20 mouse cellular contexts compared by ENCODE assay signal in genomic region chr1:171234538-171234937, GRCm38 (mm10). TPM values are rescaled to one million over a fixed set of nuclear protein-coding genes. Genes with fewer than 3 reads are reported as not detected.
DNase-seq lines count a peak whose midpoint lies in the region; ATAC-seq and TF ChIP-seq lines count a peak whose summit lies in the region.
"Had no signal": no experiment of that assay in that cellular context is flagged by ENCODE, and none has a peak within 500 bp of the region (broad histone marks: within the 10 kb centered on the region; RNA-seq: fewer than 3 reads in every experiment).

No protein-coding gene starts in this region.

- WGBS in heart, embryonic 16.5 days = 93% methylated on average over 4 of the region's 4 CpGs
- 54% methylated on average over 4 of the region's 4 CpGs for WGBS in macrophage (ENCODE audit: missing documents)
- 92% methylated on average over 4 of the region's 4 CpGs for WGBS in embryonic facial prominence, embryonic 10.5 days

- H3K4me2 ChIP-seq in heart, embryonic 16.5 days (ENCODE audit: low read depth, low read length) = no peak overlapping the region
- H3K4me2 ChIP-seq: embryonic facial prominence, embryonic 15.5 days; heart, embryonic 15.5 days; midbrain, embryonic 13.5 days; neural tube, embryonic 13.5 days had no signal

- H3K27me3 ChIP-seq in heart, embryonic 16.5 days (ENCODE audit: control insufficient read depth, insufficient read depth, low read length) = no peaks in the 10 kb centered on the region
- H3K27me3 ChIP-seq in MEL (ENCODE audit: control insufficient read depth in 1 of 2, insufficient read depth in 2 of 2, low read length in 2 of 2) = no peaks in the 10 kb centered on the region
- H3K27me3 ChIP-seq in embryonic facial prominence, embryonic 10.5 days (replicated peaks; ENCODE audit: low read depth, poor library complexity, severe bottlenecking) = no peaks in the 10 kb centered on the region
- H3K27me3 ChIP-seq: embryonic facial prominence, embryonic 15.5 days; heart, embryonic 15.5 days; midbrain, embryonic 13.5 days; neural tube, embryonic 13.5 days had no signal

- H3K9ac ChIP-seq in heart, embryonic 16.5 days (ENCODE audit: low read length) = no peak overlapping the region
- no peak overlapping the region for H3K9ac ChIP-seq in MEL (ENCODE audit: control insufficient read depth, low read depth, low read length, poor library complexity, severe bottlenecking)
- H3K9ac ChIP-seq: embryonic facial prominence, embryonic 15.5 days; forebrain, postnatal 0 days; heart, embryonic 15.5 days; midbrain, embryonic 13.5 days; neural tube, embryonic 13.5 days had no signal

- TF ChIP-seq RAD21 in MEL (IDR thresholded peaks at IDR 0.05; ENCODE audit: low read depth, low read length) = no peak

- H3K4me3 ChIP-seq in heart, embryonic 16.5 days (ENCODE audit: low read length) = no peak overlapping the region
- H3K4me3 ChIP-seq in MEL (ENCODE audit: control insufficient read depth in 1 of 2, insufficient read depth in 1 of 2, low read depth in 2 of 2, low read length in 2 of 2) (no peak overlapping the region), macrophage (ENCODE audit: inconsistent target) (peak overlapping the region; percentile 99; the same call in 1 of the 2 replicates)
- no peak overlapping the region for H3K4me3 ChIP-seq in embryonic facial prominence, embryonic 10.5 days
- no peak overlapping the region for H3K4me3 ChIP-seq in left cerebral cortex, adult 2 months
- H3K4me3 ChIP-seq: embryonic facial prominence, embryonic 15.5 days; midbrain, embryonic 13.5 days; neural tube, embryonic 13.5 days had no signal

- no peak for TF ChIP-seq POLR2A in MEL (IDR thresholded peaks at IDR 0.05; ENCODE audit: control insufficient read depth in 1 of 2, insufficient read depth in 1 of 2, low read depth in 1 of 2, low read length in 2 of 2, poor library complexity in 1 of 2)

- peaks cover 52% of the 10 kb centered on the region for H3K36me3 ChIP-seq in heart, embryonic 16.5 days (ENCODE audit: control insufficient read depth, insufficient read depth)
- H3K36me3 ChIP-seq in MEL (ENCODE audit: control insufficient read depth in 1 of 2, insufficient read depth in 2 of 2, low read length in 2 of 2) = peaks cover 5 to 17% of the 10 kb centered on the region in 2 experiments; a peak in 3 of 4 replicates
- peaks cover 47% of the 10 kb centered on the region for H3K36me3 ChIP-seq in macrophage (ENCODE audit: inconsistent target)
- H3K36me3 ChIP-seq in embryonic facial prominence, embryonic 10.5 days (replicated peaks) = peaks cover 65% of the 10 kb centered on the region

- TF ChIP-seq CTCF in MEL (IDR thresholded peaks at IDR 0.05 in 2 of 3, conservative IDR thresholded peaks at IDR 0.05 in 1 of 3; ENCODE audit: control insufficient read depth in 1 of 3, insufficient read depth in 1 of 3, low read depth in 2 of 3, low read length in 3 of 3, poor library complexity in 1 of 3, severe bottlenecking in 1 of 3) = no peak
- TF ChIP-seq CTCF in left cerebral cortex, adult 2 months (IDR thresholded peaks at IDR 0.05) = no peak

- peaks cover 8% of the 10 kb centered on the region for H3K4me1 ChIP-seq in heart, embryonic 16.5 days (ENCODE audit: control insufficient read depth, insufficient read depth, low read length)
- H3K4me1 ChIP-seq in MEL (ENCODE audit: control insufficient read depth in 1 of 2, insufficient read depth in 2 of 2, low read length in 2 of 2) = peaks cover 0 to 10% of the 10 kb centered on the region in 2 experiments; a peak in 2 of 4 replicates
- H3K4me1 ChIP-seq in embryonic facial prominence, embryonic 10.5 days = peaks cover 28% of the 10 kb centered on the region
- H3K4me1 ChIP-seq: midbrain, embryonic 13.5 days; neural tube, embryonic 13.5 days had no signal

- peak in 1 of 2 experiments; percentile 52; a peak in 2 of 4 replicates for TF ChIP-seq EP300 in MEL (IDR thresholded peaks at IDR 0.05; ENCODE audit: low read depth in 1 of 2, low read length in 2 of 2)

- DNase-seq in heart, adult 11 months = no peak
- DNase-seq in MEL (ENCODE audit: low read depth, low spot score) = peak; percentile 54
- no peak for DNase-seq in embryonic facial prominence, embryonic 10.5 days (ENCODE audit: low spot score)
- DNase-seq in left cerebral cortex, adult 2 months (ENCODE audit: extremely low spot score in 1 of 2, low spot score in 2 of 2) = no peak
- DNase-seq: cerebellum, postnatal 10 days; embryo, embryonic 11 days; forebrain, postnatal 0 days; kidney, adult 2 months; kidney, postnatal 10 days; left cerebral cortex, postnatal 4 days; right cerebral cortex, adult 18-20 months had no signal

- ATAC-seq in heart, embryonic 16.5 days (replicated peaks; ENCODE audit: extremely low read depth, insufficient read depth, low FRiP score) = no peak
- ATAC-seq in hematopoietic stem cell, adult 5-6 weeks (replicated peaks in 1 of 2; ENCODE audit: insufficient read depth in 1 of 2, low FRiP score in 2 of 2, low TSS enrichment in 1 of 2, low read depth in 1 of 2, poor library complexity in 2 of 2, severe bottlenecking in 2 of 2) = peak; percentile 12 to 13; a peak in 1 of 4 replicates
- no peak for ATAC-seq in megakaryocyte-erythroid progenitor cell, adult 5-6 weeks (replicated peaks; ENCODE audit: low FRiP score, low TSS enrichment, poor library complexity, severe bottlenecking)
- ATAC-seq: forebrain, postnatal 0 days; midbrain, embryonic 13.5 days had no signal

- H3K27ac ChIP-seq in heart, embryonic 16.5 days (ENCODE audit: low read length) = 0 out of 2 replicates have a peak overlapping the region, but pooled peaks have one; percentile 11
- H3K27ac ChIP-seq in MEL (ENCODE audit: control insufficient read depth, low read depth, low read length) = peak overlapping the region; percentile 55; the same call in 1 of the 2 replicates
- H3K27ac ChIP-seq in macrophage = peak overlapping the region; percentile 99
- no peak overlapping the region for H3K27ac ChIP-seq in embryonic facial prominence, embryonic 10.5 days (replicated peaks)
- H3K27ac ChIP-seq in left cerebral cortex, adult 2 months = no peak overlapping the region
- H3K27ac ChIP-seq: embryonic facial prominence, embryonic 15.5 days; liver, embryonic 14.5 days; midbrain, embryonic 13.5 days; neural tube, embryonic 13.5 days had no signal

- H3K79me2 ChIP-seq in MEL (ENCODE audit: control insufficient read depth, insufficient read depth, low read length, poor library complexity) (no peaks in the 10 kb centered on the region), macrophage (ENCODE audit: inconsistent target) (peaks cover 86% of the 10 kb centered on the region)

- H3K9me3 ChIP-seq in heart, embryonic 16.5 days (replicated peaks; ENCODE audit: control insufficient read depth, low read length) = no peaks in the 10 kb centered on the region
- no peaks in the 10 kb centered on the region for H3K9me3 ChIP-seq in MEL (replicated peaks; ENCODE audit: insufficient read depth, low read length)
- no peaks in the 10 kb centered on the region for H3K9me3 ChIP-seq in embryonic facial prominence, embryonic 10.5 days
- H3K9me3 ChIP-seq: embryonic facial prominence, embryonic 15.5 days; heart, embryonic 15.5 days; midbrain, embryonic 13.5 days; neural tube, embryonic 13.5 days had no signal

- intact Hi-C loops in left cerebral cortex, adult 2 months (cut with DNase I) = no loop called here

RNA-seq across cellular contexts. Expression of gene Fcer1g, which starts 0.4 kb away (rescaled TPM):
- 34.4 and 36.3 TPM in 2 replicates for polyA plus RNA-seq in heart, embryonic 16.5 days (2015; fragmentation: Nextera tagmentation; extraction: Ambion mirVana)
- 0.36 and 0.62 TPM in 2 replicates for total RNA-seq in MEL (2012; rRNA removed)
- 1 to 10 TPM in 1 of 2 experiments, not detected in 1; 1.1 TPM for polyA plus RNA-seq in MEL (2012; ENCODE audit: insufficient read depth in 1 of 2, insufficient read length in 2 of 2, low read depth in 1 of 2, low replicate concordance in 2 of 2, missing spikeins in 1 of 2)
- 44.5 and 76.7 TPM in 2 replicates for total RNA-seq in hematopoietic stem cell, adult 5-6 weeks (2017)
- 100 to 1,000 TPM in 25 of 26 experiments, 10 to 100 TPM in 1; 78.8 to 647 (median 361) TPM for total RNA-seq in macrophage (2018; cell fraction: chromatin; rRNA removed)
- total RNA-seq in macrophage (2018; cell fraction: cytosol; rRNA removed) = 1,000 to 10,000 TPM; 1,924 to 5,319 (median 3,310) TPM
- total RNA-seq in macrophage (2018; cell fraction: nucleus; rRNA removed) = 1,000 to 10,000 TPM in 15 of 26 experiments, 100 to 1,000 TPM in 11; 367 to 3,018 (median 1,452) TPM
- polyA plus RNA-seq in macrophage (2018) = 1,664 to 2,638 TPM (median 2,193 TPM) in 3 replicates
- polyA plus RNA-seq in embryonic facial prominence, embryonic 10.5 days (2016; fragmentation: Nextera tagmentation; extraction: Ambion mirVana) = 12.4 and 16.5 TPM in 2 replicates
- total RNA-seq in megakaryocyte-erythroid progenitor cell, adult 5-6 weeks (2014; fragmentation: Nextera tagmentation) = 3.7 and 9.1 TPM in 2 replicates
- 11.9 and 14.3 TPM in 2 replicates for total RNA-seq in megakaryocyte-erythroid progenitor cell, adult 5-6 weeks (2017)
- 10 to 100 TPM; 12.6 to 14.4 TPM for total RNA-seq in left cerebral cortex, adult 2 months (2021)

RNA-seq across cellular contexts. Expression of gene Apoa2, which starts 9.7 kb away (rescaled TPM):
- polyA plus RNA-seq in heart, embryonic 16.5 days (2015; fragmentation: Nextera tagmentation; extraction: Ambion mirVana) = 10.6 and 11.9 TPM in 2 replicates
- total RNA-seq in MEL (2012; rRNA removed) = not detected in 2 replicates
- polyA plus RNA-seq in MEL (2012; ENCODE audit: insufficient read depth in 1 of 2, insufficient read length in 2 of 2, low read depth in 1 of 2, low replicate concordance in 2 of 2, missing spikeins in 1 of 2) (under 1 TPM in 1 of 2 experiments, not detected in 1; 0.15 TPM), macrophage (2018) (1.1 TPM in 1 of 3 replicates, not detected in the others)
- not detected in 2 replicates for total RNA-seq in hematopoietic stem cell, adult 5-6 weeks (2017)
- total RNA-seq in macrophage (2018; cell fraction: chromatin; rRNA removed) = not detected
- total RNA-seq in macrophage (2018; cell fraction: cytosol; rRNA removed) = 1 to 10 TPM in 13 of 26 experiments, under 1 TPM in 10, not detected in 3; 0.47 to 1.8 (median 1.0) TPM
- not detected for total RNA-seq in macrophage (2018; cell fraction: nucleus; rRNA removed)
- polyA plus RNA-seq in embryonic facial prominence, embryonic 10.5 days (2016; fragmentation: Nextera tagmentation; extraction: Ambion mirVana) = 2.7 and 3.1 TPM in 2 replicates
- 3.8 TPM in 1 of 2 replicates, not detected in the other for total RNA-seq in megakaryocyte-erythroid progenitor cell, adult 5-6 weeks (2014; fragmentation: Nextera tagmentation)
- total RNA-seq in megakaryocyte-erythroid progenitor cell, adult 5-6 weeks (2017) = not detected in 2 replicates
- 1 to 10 TPM; 1.5 to 2.2 TPM for total RNA-seq in left cerebral cortex, adult 2 months (2021)

RNA-seq across cellular contexts. Expression of gene Tomm40l, which starts 12.2 kb away (rescaled TPM):
- 60.7 and 68.9 TPM in 2 replicates for polyA plus RNA-seq in heart, embryonic 16.5 days (2015; fragmentation: Nextera tagmentation; extraction: Ambion mirVana)
- total RNA-seq in MEL (2012; rRNA removed) = 38.0 and 40.7 TPM in 2 replicates
- 10 to 100 TPM in 1 of 2 experiments, not detected in 1; 43.4 TPM for polyA plus RNA-seq in MEL (2012; ENCODE audit: insufficient read depth in 1 of 2, insufficient read length in 2 of 2, low read depth in 1 of 2, low replicate concordance in 2 of 2, missing spikeins in 1 of 2)
- 17.5 and 25.0 TPM in 2 replicates for total RNA-seq in hematopoietic stem cell, adult 5-6 weeks (2017)
- 10 to 100 TPM; 10.1 to 72.2 (median 32.8) TPM for total RNA-seq in macrophage (2018; cell fraction: chromatin; rRNA removed)
- 10 to 100 TPM; 14.6 to 28.8 (median 22.2) TPM for total RNA-seq in macrophage (2018; cell fraction: cytosol; rRNA removed)
- total RNA-seq in macrophage (2018; cell fraction: nucleus; rRNA removed) = 10 to 100 TPM; 13.0 to 48.9 (median 29.2) TPM
- polyA plus RNA-seq in macrophage (2018) = 13.6 to 38.3 TPM (median 28.2 TPM) in 3 replicates
- 32.4 and 33.3 TPM in 2 replicates for polyA plus RNA-seq in embryonic facial prominence, embryonic 10.5 days (2016; fragmentation: Nextera tagmentation; extraction: Ambion mirVana)
- 22.3 and 46.9 TPM in 2 replicates for total RNA-seq in megakaryocyte-erythroid progenitor cell, adult 5-6 weeks (2014; fragmentation: Nextera tagmentation)
- 25.0 and 33.7 TPM in 2 replicates for total RNA-seq in megakaryocyte-erythroid progenitor cell, adult 5-6 weeks (2017)
- total RNA-seq in left cerebral cortex, adult 2 months (2021) = 10 to 100 TPM; 86.4 to 91.2 TPM

RNA-seq across cellular contexts. Expression of gene Adamts4, which starts 15.7 kb away (rescaled TPM):
- 4.4 and 5.7 TPM in 2 replicates for polyA plus RNA-seq in heart, embryonic 16.5 days (2015; fragmentation: Nextera tagmentation; extraction: Ambion mirVana)
- total RNA-seq in MEL (2012; rRNA removed) = not detected in 2 replicates
- under 1 TPM in 1 of 2 experiments, not detected in 1; 0.03 TPM for polyA plus RNA-seq in MEL (2012; ENCODE audit: insufficient read depth in 1 of 2, insufficient read length in 2 of 2, low read depth in 1 of 2, low replicate concordance in 2 of 2, missing spikeins in 1 of 2)
- 0.25 TPM in 1 of 2 replicates, not detected in the other for total RNA-seq in hematopoietic stem cell, adult 5-6 weeks (2017)
- total RNA-seq in macrophage (2018; cell fraction: chromatin; rRNA removed) = 10 to 100 TPM in 3 of 26 experiments, 1 to 10 TPM in 5, under 1 TPM in 6, not detected in 12; 0.19 to 61.4 (median 1.3) TPM
- 10 to 100 TPM in 1 of 26 experiments, 1 to 10 TPM in 3, under 1 TPM in 17, not detected in 5; 0.03 to 27.9 (median 0.11) TPM for total RNA-seq in macrophage (2018; cell fraction: cytosol; rRNA removed)
- total RNA-seq in macrophage (2018; cell fraction: nucleus; rRNA removed) = 10 to 100 TPM in 3 of 26 experiments, 1 to 10 TPM in 3, under 1 TPM in 13, not detected in 7; 0.11 to 67.7 (median 0.33) TPM
- polyA plus RNA-seq in macrophage (2018) = 0.04 TPM in 1 of 3 replicates, not detected in the others
- polyA plus RNA-seq in embryonic facial prominence, embryonic 10.5 days (2016; fragmentation: Nextera tagmentation; extraction: Ambion mirVana) = 11.8 and 12.7 TPM in 2 replicates
- 0.11 TPM in 1 of 2 replicates, not detected in the other for total RNA-seq in megakaryocyte-erythroid progenitor cell, adult 5-6 weeks (2014; fragmentation: Nextera tagmentation)
- not detected in 2 replicates for total RNA-seq in megakaryocyte-erythroid progenitor cell, adult 5-6 weeks (2017)
- 1 to 10 TPM; 6.7 to 8.6 TPM for total RNA-seq in left cerebral cortex, adult 2 months (2021)

RNA-seq across cellular contexts. Expression of gene Ndufs2, which starts 16.6 kb away (rescaled TPM):
- polyA plus RNA-seq in heart, embryonic 16.5 days (2015; fragmentation: Nextera tagmentation; extraction: Ambion mirVana) = 659 and 700 TPM in 2 replicates
- 164 and 169 TPM in 2 replicates for total RNA-seq in MEL (2012; rRNA removed)
- polyA plus RNA-seq in MEL (2012; ENCODE audit: insufficient read depth in 1 of 2, insufficient read length in 2 of 2, low read depth in 1 of 2, low replicate concordance in 2 of 2, missing spikeins in 1 of 2) (100 to 1,000 TPM; 292 to 415 TPM), macrophage (2018) (84.3 to 125 TPM (median 122 TPM) in 3 replicates)
- total RNA-seq in hematopoietic stem cell, adult 5-6 weeks (2017) = 260 and 369 TPM in 2 replicates
- total RNA-seq in macrophage (2018; cell fraction: chromatin; rRNA removed) = 100 to 1,000 TPM in 5 of 26 experiments, 10 to 100 TPM in 21; 23.3 to 134 (median 69.0) TPM
- 100 to 1,000 TPM in 24 of 26 experiments, 10 to 100 TPM in 2; 92.6 to 136 (median 113) TPM for total RNA-seq in macrophage (2018; cell fraction: cytosol; rRNA removed)
- total RNA-seq in macrophage (2018; cell fraction: nucleus; rRNA removed) = 100 to 1,000 TPM in 5 of 26 experiments, 10 to 100 TPM in 21; 40.2 to 135 (median 71.8) TPM
- polyA plus RNA-seq in embryonic facial prominence, embryonic 10.5 days (2016; fragmentation: Nextera tagmentation; extraction: Ambion mirVana) = 269 and 279 TPM in 2 replicates
- 273 and 313 TPM in 2 replicates for total RNA-seq in megakaryocyte-erythroid progenitor cell, adult 5-6 weeks (2014; fragmentation: Nextera tagmentation)
- total RNA-seq in megakaryocyte-erythroid progenitor cell, adult 5-6 weeks (2017) = 280 and 331 TPM in 2 replicates
- total RNA-seq in left cerebral cortex, adult 2 months (2021) = 100 to 1,000 TPM; 267 to 272 TPM

Comparison
In these comparisons a context has a peak if more than half of its experiments do, and no peak if none do; other contexts are left out.
1. ATAC-seq: peak in hematopoietic stem cell, adult 5-6 weeks (2 of 2); none in heart, embryonic 16.5 days (single experiment) and megakaryocyte-erythroid progenitor cell, adult 5-6 weeks (single experiment).
2. H3K27ac ChIP-seq: peak in heart, embryonic 16.5 days (single experiment), MEL (single experiment) and macrophage (single experiment); none in embryonic facial prominence, embryonic 10.5 days (single experiment) and left cerebral cortex, adult 2 months (single experiment).